Mouse (Mus musculus): ENCODE data around the gene Pram1. TPM values are rescaled to one million over a fixed set of nuclear protein-coding genes. Genes with fewer than 3 reads are reported as not detected.

The Pram1 gene
- total RNA-seq, 1 experiment from 2014 or later = 2.8 TPM

DNA sequence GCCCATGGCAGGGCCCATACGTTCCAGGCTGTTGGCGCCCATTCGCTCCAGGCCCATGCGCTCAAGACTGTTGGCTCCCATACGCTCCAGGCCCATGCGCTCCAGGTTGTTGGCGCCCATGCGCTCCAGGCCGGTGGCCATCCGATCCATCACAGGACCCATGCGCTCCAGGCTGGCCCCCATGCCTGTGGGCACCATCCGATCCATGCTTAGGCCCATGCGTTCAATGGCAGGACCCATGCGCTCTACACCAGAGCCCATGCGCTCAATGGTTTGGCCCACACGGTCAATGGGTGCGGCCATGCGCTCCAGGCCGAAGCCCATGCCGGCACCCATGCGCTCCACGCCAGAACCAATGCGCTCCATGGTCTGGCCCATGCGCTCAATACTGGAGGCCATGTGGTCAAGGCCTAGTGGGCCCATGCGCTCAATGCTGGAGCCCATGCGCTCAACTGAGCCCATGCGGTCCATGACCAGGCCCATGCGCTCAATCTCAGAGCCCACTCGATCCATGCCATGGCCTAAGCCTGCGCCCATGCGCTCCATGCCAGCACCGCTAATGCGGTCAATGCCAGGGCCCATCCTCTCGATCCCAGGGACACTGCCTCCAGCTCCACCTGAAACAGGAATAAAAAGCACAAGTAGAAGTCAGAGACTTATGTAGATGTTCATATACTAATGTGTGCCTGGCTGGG lies 12.1 kb downstream of the Pram1 start:
- 0 out of 2 replicates have a peak, but pooled peaks have one; percentile 3 for ATAC-seq (replicated peaks; ENCODE audit: low read depth, poor library complexity, severe bottlenecking)

DNA sequence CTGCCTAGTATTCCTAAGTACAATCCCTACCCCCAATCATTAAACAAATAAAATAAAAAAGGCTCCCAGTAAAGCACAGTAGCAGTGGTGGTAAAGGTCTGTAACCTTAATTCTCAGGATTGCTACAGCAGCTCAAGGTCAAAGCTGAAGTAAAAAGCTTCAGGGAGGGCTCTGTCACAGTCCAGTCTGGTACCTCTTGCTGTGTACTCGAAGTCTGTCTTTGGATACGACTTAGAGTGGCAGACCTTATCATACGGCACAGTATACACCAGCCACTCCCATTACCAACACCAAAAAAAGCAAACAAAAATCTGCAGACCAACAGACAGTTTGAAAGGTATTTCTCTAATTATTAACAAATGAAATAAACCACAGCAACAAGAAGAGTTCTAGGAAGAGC lies 29.0 kb downstream of the Pram1 start:
- ATAC-seq (replicated peaks; ENCODE audit: low read depth, poor library complexity, severe bottlenecking) = no peak

DNA sequence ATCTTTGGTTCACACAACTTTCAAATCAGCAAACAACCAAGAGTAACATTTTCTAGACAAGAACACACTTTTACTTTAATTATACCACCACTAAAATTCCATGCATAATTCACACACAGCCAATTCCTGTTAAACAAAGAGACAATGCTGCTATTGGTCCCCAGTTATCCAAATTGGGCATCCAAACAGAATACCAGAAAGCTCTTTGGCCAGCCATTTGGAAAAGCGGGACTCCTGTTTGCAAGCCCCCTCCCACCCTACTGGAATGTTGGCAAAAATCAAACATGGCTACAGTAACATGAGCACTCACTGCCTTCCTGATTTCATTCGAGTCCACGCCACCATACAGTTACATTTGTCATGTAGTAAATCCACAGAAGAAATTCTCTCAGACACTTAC lies 31.8 kb downstream of the Pram1 start:
- no peak for ATAC-seq (replicated peaks; ENCODE audit: low read depth, poor library complexity, severe bottlenecking)

DNA sequence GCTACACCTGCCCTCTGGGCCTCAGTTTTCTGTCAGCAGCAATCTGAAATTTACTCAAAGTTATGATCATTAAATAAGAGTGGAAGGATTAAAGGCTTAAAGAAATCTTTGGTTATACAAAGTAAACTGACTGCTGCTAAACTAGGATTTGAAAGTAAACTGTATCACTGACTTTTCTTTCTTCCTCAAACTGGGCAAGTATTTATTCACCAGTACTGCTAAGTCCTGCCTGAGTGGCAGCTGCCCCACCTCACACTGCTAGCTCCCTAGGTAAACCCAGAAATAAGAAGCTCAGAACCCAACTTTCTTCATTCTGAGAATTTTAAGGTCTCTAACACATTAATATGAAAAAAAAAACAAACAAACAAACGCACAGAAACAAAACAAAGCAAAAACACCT lies 36.0 kb downstream of the Pram1 start:
- no peak for ATAC-seq (replicated peaks; ENCODE audit: low read depth, poor library complexity, severe bottlenecking)

DNA sequence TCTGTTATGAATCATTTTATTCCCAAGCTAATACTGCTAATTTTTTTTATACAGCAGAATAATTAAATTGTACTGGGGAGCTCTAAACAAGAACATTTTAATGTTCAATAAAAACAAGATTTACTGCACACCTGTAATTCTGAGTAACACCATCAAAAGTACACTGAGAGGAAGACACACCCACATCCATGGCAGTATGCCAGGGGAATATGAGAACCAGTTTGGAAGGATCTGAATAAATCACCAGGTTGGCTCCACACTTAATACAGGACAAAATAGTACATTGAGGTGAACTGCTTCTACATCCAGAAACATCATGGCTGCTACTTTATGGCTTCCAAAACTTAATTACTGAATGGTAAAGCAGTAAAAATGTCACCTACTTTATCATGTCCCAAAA lies 37.6 kb downstream of the Pram1 start:
- ATAC-seq (replicated peaks; ENCODE audit: low read depth, poor library complexity, severe bottlenecking) = no peak

DNA sequence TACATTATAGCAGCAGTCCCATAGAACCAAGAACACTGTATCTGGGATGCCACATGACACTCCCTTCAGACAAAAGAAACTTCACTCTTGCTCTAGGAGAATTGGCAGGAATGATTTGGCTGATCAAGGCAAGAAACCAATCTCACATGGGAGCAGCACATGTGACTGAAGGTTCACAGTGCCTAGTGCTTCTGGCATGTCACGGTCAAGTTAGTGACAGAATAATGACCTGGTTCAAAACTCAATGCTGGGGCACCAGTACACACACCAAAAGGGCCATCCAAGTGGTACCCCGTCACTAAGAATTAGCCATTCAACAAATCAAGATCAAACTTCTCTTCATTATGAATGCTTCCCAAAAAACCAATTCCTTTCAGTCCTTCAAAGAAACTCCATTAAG lies 38.2 kb downstream of the Pram1 start:
- ATAC-seq (replicated peaks; ENCODE audit: low read depth, poor library complexity, severe bottlenecking) = no peak

DNA sequence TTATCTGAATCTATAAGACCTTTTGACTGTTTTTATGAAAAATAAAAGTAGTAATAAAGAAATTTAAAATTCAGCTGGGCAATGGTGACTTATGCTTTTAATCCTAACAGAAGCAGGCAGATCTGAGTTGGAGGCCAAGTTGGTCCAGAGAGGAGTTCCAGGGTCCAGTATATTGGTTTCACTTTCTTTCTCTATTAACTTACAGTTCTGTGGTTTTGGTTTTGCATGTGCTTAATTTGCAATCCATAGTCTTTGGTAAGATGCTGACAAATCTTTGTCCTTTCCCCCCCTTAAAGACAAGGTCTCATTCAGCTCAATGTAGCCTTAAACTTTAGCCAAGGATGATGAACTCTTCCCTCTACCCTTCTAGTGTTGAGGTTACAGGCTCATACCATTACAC lies 40.9 kb downstream of the Pram1 start:
- no peak for ATAC-seq (replicated peaks; ENCODE audit: low read depth, poor library complexity, severe bottlenecking)

DNA sequence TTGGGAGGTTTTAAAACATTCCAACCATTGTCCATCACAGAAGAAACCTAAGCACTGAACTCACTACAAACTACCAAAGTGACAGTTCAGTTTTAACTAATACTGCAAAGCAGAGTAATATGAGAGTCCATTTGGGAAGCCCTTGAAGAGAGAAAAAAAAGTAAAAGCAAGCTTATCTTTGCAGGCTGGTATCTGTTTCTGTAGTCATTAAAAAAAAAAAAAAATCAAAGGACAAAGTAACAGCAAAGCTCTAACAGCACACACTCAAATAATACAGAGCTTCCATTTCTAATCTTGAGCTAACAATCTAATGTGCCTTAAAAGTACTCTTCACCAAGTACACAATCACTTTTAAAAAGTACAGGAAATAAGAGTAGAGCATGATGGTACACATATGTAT lies 43.9 kb downstream of the Pram1 start:
- no peak for ATAC-seq (replicated peaks; ENCODE audit: low read depth, poor library complexity, severe bottlenecking)

DNA sequence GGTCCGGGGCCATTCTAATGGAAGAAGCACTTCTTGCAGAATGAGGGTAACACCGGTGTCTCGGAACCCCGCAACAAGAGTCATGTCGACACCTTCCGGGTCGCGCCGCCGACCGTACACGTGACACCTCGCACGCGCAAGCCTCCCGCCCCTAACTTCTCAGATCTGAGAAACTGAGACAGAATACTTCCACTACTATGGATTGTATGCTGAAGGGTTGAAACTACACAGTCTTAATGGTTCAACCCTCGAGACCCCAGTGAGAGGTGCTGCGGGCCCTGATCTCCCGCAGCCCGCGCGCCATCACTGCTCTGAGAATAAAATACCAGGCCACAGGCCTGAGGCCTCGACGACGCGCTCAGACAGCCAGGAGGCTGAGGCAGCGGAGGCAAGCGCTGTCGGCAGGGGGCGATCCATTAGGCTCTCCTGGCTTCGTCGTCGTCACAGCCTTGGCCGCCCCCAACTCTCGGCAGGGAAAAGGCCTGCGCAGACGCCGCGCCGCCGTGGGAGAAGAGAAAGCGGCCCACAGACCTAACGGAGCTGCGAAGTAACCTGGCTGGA lies 46.9 kb downstream of the Pram1 start:
- ATAC-seq (replicated peaks; ENCODE audit: low read depth, poor library complexity, severe bottlenecking) = peak; percentile 54

DNA sequence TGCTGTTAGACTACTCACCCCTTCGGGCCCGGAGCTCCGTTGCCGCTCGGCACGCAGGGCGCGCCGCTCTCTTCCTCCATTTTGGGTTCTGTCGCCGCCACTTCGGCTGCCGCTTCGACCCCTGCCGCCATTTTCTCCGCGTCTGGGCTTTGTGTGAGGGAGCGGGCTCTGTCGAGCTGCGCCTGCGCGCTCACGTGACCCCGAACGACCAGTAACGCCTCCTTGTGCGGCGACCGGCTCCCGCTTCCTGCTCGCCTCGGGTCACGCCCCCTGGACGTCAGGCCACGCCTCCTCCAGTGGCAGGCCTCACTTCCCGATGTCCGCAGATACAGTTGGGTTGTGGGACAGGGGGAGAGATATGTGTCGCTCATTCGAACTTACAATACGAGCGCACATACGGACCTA lies 47.4 kb downstream of the Pram1 start:
- peak; percentile 92 for ATAC-seq (replicated peaks; ENCODE audit: low read depth, poor library complexity, severe bottlenecking)

DNA sequence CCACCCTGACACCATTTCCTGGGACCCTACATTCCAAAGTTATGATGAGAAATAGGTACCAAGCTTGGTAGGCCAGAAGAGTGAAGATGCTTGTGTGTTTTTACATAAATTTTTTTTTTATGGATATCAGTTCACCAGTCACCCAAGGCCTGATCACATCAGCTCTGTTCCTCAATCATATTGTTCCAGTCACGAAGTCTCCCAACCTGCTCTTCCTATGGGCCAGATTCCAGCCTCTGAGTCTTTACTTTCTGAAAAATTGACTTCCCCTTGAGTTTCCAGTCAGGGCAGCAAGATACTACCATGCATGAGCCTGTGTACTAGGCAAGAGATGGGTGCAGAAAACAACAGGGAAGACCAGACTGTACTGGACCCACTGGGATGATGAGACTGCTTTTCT lies 48.9 kb downstream of the Pram1 start, which contains the start of gene Hnrnpm:
Gene Hnrnpm, minus strand, starts transcription at position 101 of the 400 bp plus-strand sequence.
- no peak for ATAC-seq (replicated peaks; ENCODE audit: low read depth, poor library complexity, severe bottlenecking)

Other genes with a start within 250 kb of the Pram1 start
- 23.0 and 34.0 TPM in 2 replicates for gene Zfp101, start 243.4 kb upstream of the Pram1 start, total RNA-seq (2017)
- not detected in 2 replicates for gene Actl9, start 205.2 kb upstream of the Pram1 start, total RNA-seq (2017)
- gene Adamts10, start 113.9 kb upstream of the Pram1 start, total RNA-seq (2017) = 28.0 and 32.8 TPM in 2 replicates
- gene Myo1f, start 82.3 kb upstream of the Pram1 start, total RNA-seq (2017) = 37.1 and 75.5 TPM in 2 replicates
- 17.3 and 18.4 TPM in 2 replicates for gene Zfp414, start 9.0 kb upstream of the Pram1 start, total RNA-seq (2017)
- 414 and 543 TPM in 2 replicates for gene Hnrnpm, start 48.8 kb downstream of the Pram1 start, total RNA-seq (2017)
- gene March2, start 80.6 kb downstream of the Pram1 start, total RNA-seq (2017) = 31.5 and 35.0 TPM in 2 replicates
- gene Rab11b, start 122.5 kb downstream of the Pram1 start, total RNA-seq (2017) = 42.5 and 65.0 TPM in 2 replicates
- 5.9 and 14.2 TPM in 2 replicates for gene Angptl4, start 143.8 kb downstream of the Pram1 start, total RNA-seq (2017)
- gene Kank3, start 172.5 kb downstream of the Pram1 start, total RNA-seq (2017) = 4.6 and 5.5 TPM in 2 replicates
- gene Rps28, start 186.5 kb downstream of the Pram1 start, total RNA-seq (2017) = 2,900 and 3,215 TPM in 2 replicates
- 107 and 132 TPM in 2 replicates for gene Ndufa7, start 186.5 kb downstream of the Pram1 start, total RNA-seq (2017)
- 9.5 and 20.2 TPM in 2 replicates for gene Cd320, start 205.0 kb downstream of the Pram1 start, total RNA-seq (2017)
- gene Gm7029, start 235.8 kb downstream of the Pram1 start, total RNA-seq (2017) = not detected in 2 replicates